Mouse (Mus musculus) embryo, embryonic 11 days (tissue): ENCODE measurements around the gene Atg9a.
A peak's percentile ranks its signal among the peaks of the same experiment; 100 is the strongest.
"Not testable (repeated sequence)": the region's sequence is repeated elsewhere in the genome, so short reads cannot be mapped to it uniquely, and the experiment has no call there.

Source experiments
- DNase-seq: peaks from one replicate; pipeline ENCODE4 v3.0.0-alpha.2; 2015

Gene Atg9a

GRCm38 (mm10) chr1:75191622-75192402, at the start of gene Atg9a, which contains the start of gene Ankzf1:
Gene Atg9a, minus strand, starts transcription at chr1:75192196.
Gene Ankzf1, plus strand, starts transcription at chr1:75192151.
- DNase-seq = peak; percentile 96

- DNase-seq = no peak
These were observed 47.6 kb upstream of the Atg9a start for GRCm38 (mm10) chr1:75239591-75239990.

GRCm38 (mm10) chr1:75236117-75237050, 44.4 kb upstream of the Atg9a start, which contains the start of gene Dnajb2:
Gene Dnajb2, plus strand, starts transcription at chr1:75236406.
- DNase-seq = peak; percentile 89

GRCm38 (mm10) chr1:75234606-75235005, 42.6 kb upstream of the Atg9a start:
- peak; percentile 74 for DNase-seq

GRCm38 (mm10) chr1:75232489-75232888, 40.5 kb upstream of the Atg9a start:
- not testable (repeated sequence) for DNase-seq

- DNase-seq = no peak
These were observed 39.7 kb upstream of the Atg9a start, which contains the start of gene A630095N17Rik for GRCm38 (mm10) chr1:75231664-75232152. Gene A630095N17Rik, minus strand, starts transcription at chr1:75232102.

- no peak for DNase-seq
These were observed 39.2 kb upstream of the Atg9a start for GRCm38 (mm10) chr1:75231224-75231623.

GRCm38 (mm10) chr1:75230335-75230994, 38.5 kb upstream of the Atg9a start:
- no peak for DNase-seq

GRCm38 (mm10) chr1:75229158-75229557, 37.2 kb upstream of the Atg9a start:
- no peak for DNase-seq

GRCm38 (mm10) chr1:75227653-75228052, 35.7 kb upstream of the Atg9a start:
- no peak for DNase-seq

GRCm38 (mm10) chr1:75226138-75226537, 34.1 kb upstream of the Atg9a start:
- no peak for DNase-seq

GRCm38 (mm10) chr1:75225473-75225872, 33.5 kb upstream of the Atg9a start:
- no peak for DNase-seq

- no peak for DNase-seq
These were observed 31.5 kb upstream of the Atg9a start for GRCm38 (mm10) chr1:75223532-75223931.

- DNase-seq = no peak
These were observed 30.9 kb upstream of the Atg9a start for GRCm38 (mm10) chr1:75222926-75223325.

GRCm38 (mm10) chr1:75221538-75221937, 29.5 kb upstream of the Atg9a start:
- DNase-seq = no peak

- DNase-seq = peak; percentile 58
These were observed 27.5 kb upstream of the Atg9a start, which contains the start of gene Tuba4a for GRCm38 (mm10) chr1:75219531-75219930. Gene Tuba4a, minus strand, starts transcription at chr1:75219865.

- DNase-seq = peak; percentile 85
These were observed 27.1 kb upstream of the Atg9a start for GRCm38 (mm10) chr1:75219078-75219477.

- DNase-seq = peak; percentile 25
These were observed 26.4 kb upstream of the Atg9a start for GRCm38 (mm10) chr1:75218227-75219001.

GRCm38 (mm10) chr1:75217893-75218226, 25.9 kb upstream of the Atg9a start:
- no peak for DNase-seq

- no peak for DNase-seq
These were observed 25.0 kb upstream of the Atg9a start for GRCm38 (mm10) chr1:75216797-75217585.

GRCm38 (mm10) chr1:75215785-75216184, 23.8 kb upstream of the Atg9a start:
- DNase-seq = no peak
